Mouse (Mus musculus) gastrocnemius, adult 8-10 months (tissue): ENCODE results near the gene Exoc8. TPM values are rescaled to one million over a fixed set of nuclear protein-coding genes. Genes with fewer than 3 reads are reported as not detected.

ENCODE experiments used
- DNase-seq, 2 experiments: peaks; one replicate each; pipeline ENCODE4 v3.0.0; 2022; ENCODE audit warnings: low spot score in 2 of 2
- total RNA-seq, 4 experiments: library from RNA; stranded (reverse); gene quantifications; 2 replicates each; pipeline ENCODE4 v1.2.4; 2022

Exoc8 gene
- total RNA-seq: 1 to 10 TPM; 7.8 to 8.1 (median 7.9) TPM

DNA sequence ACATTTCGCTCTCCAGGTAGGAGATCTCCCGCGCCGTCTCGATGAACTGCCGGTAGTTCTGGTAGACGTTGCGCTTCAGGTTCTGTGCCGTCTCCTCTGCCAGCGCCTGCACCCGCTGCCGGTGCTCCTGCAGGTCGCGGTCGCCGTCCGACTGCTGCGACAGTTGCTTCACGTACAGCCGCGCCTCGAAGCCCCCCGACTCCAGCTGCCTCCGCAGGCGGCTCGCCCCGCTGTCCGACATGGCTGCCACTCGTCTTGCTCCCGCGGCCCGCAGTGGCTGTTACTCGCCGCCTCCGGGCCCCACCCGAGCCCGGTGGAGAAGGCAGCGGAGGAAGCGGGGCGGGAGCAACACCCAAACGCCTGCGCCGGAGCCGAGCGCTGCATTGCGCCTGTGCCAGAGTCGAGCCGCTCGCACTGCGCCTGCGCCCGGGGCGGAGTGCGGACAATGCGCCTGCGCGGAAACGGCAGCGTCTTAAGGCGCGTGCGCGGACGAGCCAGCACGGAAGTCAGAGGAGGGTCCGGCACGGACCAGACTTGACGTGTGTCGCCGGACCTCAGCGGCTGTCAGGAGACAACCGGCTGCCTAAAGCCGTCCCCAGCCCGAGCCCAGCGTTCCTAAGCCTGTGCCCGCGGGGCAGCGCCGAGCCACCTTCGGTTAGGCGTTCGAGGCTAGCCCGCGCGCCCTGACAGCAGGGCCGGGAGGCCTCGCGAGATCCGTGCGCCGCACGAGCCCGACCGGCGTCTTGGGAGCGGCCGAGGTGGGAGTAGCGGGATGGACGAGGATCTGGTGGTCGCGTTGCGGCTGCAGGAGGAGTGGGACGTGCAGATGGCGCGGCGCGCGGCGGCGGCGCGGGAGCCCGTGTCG, at the start of gene Exoc8, which contains the start of gene Sprtn:
Gene Exoc8 (minus strand): TSS at position 320 of the 865 bp plus-strand sequence.
Gene Sprtn (plus strand): TSS at position 501 of the 865 bp plus-strand sequence.
- DNase-seq: peak; percentile 87 to 92

DNA sequence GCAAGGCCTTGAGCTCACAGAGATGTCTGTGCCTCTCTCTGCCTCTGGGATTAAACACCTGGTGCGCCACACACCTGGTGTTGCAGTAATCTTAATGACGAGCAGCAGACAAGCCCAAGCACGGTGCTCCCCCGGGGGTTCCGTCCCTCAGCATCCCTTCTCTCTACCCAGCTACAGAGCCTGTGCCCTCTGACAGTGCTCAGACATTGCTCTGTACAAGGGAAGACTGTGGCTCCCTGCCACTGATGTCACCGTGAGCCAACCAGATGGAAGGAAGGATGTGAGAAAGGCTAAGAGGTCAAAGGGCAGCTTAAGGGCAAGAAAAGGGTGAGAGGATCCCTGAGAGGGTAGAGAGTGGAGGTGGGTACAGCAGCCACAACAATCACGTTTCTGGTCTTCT, 46.9 kb upstream of the Exoc8 start:
- DNase-seq: no peak

DNA sequence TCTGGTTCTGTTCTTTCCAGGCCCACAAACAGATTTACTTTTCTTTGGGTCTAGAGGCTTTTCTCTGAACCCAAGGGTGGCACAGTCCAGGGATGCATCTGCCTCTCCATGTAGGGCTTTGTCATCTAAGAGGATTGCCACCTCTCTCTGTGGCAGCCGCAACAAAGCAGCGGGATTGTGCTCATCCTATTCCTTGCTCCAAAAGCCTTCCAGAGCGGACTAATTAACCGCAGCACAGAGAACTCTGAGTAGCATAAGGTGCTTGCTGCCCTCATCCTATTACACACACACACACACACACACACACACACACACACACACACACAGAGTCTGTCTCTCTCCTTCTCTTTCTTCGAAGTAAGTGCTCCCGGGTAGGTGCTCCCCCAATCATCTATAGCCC, 46.3 kb upstream of the Exoc8 start:
- DNase-seq: no peak

DNA sequence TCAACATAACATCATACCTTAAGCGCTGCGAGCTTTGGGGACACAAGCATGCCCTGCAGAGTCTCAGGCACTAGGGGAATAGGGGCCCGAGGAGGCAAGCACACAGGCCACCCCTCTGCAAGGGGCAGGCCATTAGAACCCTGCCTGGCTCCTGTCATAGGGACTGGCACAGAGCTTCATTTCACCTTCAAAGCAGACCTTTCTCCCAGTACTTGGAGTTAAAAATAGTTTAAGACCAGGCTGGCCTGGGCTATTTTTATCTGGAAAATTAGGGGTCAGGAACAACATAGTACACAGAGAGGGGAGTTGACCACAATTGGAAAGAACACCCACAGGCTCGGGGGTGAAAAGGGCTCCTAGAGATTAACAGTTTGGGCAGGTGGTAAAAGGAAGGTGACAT, 39.8 kb upstream of the Exoc8 start:
- no peak for DNase-seq

DNA sequence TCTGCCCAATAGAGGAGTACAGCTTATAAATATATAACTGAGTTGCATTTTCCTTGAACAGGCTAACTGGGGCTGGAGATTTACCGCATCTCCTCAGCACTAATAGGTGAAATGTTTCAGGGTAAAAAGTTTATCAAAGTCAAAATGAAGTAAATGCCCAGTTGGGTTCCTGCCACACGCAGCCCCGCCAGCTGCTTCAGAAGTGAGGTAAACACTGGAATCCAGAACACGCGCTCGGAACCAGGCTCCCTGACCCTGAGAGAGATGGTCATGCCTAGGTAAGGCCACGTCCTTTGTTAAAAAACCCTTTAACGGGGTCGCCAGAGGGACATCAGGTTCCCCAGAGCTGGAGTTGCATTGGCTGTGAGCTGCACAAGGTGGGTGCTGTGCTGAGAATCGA, 39.2 kb upstream of the Exoc8 start:
- DNase-seq: no peak

DNA sequence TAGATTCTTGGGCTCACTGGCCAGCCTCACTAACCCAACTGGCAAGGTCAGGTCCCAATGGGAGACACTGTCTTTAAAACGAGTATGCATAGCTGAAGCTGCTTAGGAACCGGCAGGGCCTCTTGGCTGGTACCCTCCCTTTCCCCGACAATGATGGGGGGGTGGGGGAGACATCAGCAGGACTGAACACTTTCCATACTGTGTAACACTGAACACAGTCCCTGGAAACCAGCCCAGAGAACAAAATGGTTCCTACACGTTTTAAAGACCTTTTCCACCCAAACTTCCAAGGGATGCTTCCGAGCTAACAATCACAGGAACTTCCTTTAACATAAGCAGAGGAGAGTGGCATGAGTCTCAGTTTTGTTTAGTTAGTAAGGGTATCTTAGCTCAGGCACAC, 37.6 kb upstream of the Exoc8 start:
- DNase-seq: no peak

DNA sequence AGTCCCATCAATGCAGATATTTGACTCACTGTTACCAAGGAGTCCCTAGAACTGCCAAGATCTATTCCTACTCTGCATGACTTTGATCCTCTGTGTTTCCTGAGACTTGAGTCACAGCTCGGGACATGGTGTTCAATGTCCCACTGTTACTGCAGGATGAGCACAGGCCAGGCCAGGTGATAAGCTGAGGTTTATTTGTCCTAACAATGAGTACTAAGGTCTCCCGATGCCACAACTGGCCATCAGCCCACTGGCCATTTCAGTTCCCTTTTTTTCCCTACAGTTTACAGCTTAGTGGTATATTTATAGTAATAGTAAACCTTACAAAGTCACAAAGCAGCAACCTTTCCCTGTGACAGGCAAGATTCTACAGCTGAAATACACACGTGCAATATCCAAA, 34.9 kb upstream of the Exoc8 start:
- no peak for DNase-seq

DNA sequence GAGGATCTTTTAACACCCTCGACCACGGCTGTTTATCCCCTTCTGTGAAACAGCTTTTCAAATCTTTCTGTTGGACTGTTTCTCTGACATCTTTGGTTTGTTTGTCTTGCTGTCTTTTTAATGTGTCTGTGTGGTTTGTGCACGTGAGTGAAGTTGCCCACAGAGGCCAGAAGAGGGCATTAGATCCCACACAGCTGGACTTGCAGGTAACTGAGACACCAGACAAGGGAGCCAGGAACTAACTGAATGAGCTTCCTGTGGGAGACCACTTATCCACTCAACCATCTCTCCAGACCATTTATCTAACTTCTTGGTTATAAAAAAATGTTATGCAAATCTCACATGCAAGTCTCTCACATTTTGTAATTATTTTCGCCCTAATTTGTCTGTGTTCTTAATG, 33.1 kb upstream of the Exoc8 start:
- no peak for DNase-seq

DNA sequence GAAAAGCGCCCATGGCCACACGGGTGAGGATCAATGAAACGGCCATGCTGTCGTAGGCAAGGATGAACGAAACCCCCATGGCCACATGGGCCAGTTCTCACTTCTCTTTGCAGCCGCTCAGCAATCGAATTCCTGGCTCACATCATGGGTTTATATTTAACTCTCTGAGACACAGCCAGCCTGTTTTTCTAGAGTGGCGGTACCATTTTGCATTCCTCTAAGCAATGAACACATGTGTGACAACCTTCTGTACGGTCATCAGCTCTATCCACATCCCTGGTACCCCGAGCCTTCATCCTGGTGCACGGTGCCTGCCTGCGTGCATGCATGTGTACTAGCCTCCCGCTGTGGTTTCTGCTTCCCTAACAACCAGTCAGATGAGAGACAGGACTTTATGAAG, 32.6 kb upstream of the Exoc8 start:
- DNase-seq: no peak

DNA sequence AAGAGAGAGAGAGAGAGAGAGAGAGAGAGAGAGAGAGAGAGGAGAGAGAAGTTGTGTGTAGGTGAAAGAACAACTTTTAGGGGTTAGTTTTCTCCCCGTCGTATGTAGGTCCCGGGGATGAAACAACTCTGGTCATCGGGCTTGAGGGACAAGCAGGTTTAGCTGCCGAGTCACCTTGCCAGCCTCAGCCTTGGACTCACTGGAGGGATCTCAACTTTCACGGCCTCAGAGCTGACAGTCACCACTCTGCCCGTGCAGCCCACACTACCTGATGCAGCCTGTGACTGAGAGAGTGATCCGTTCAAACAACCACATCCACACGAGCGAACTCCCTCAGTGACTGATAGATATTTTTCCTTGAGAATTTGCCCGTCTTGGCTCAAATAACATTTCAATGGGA, 31.5 kb upstream of the Exoc8 start:
- DNase-seq: peak in 1 of 2 experiments; percentile 47

DNA sequence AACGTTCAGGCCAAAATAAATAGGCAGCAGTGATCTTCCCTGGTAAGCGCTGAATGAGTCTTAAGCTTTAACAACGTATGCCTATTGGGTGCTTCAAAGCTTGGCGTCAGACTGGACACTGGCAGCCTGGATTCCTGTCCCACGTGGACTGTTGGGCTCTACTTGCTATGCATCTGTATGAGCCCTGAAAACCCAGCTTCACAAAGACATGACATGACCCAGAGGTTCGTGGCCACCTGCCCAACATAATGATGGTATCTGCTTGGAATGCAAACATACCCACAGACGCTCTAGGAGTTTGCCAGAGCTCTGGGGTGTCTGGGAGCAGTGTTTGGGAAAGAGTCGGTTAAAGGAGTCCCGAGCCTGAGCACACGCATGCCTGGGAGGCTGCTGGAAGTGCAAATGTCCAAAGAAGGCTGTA, 28.9 kb upstream of the Exoc8 start:
- DNase-seq: peak in 1 of 2 experiments; percentile 42

DNA sequence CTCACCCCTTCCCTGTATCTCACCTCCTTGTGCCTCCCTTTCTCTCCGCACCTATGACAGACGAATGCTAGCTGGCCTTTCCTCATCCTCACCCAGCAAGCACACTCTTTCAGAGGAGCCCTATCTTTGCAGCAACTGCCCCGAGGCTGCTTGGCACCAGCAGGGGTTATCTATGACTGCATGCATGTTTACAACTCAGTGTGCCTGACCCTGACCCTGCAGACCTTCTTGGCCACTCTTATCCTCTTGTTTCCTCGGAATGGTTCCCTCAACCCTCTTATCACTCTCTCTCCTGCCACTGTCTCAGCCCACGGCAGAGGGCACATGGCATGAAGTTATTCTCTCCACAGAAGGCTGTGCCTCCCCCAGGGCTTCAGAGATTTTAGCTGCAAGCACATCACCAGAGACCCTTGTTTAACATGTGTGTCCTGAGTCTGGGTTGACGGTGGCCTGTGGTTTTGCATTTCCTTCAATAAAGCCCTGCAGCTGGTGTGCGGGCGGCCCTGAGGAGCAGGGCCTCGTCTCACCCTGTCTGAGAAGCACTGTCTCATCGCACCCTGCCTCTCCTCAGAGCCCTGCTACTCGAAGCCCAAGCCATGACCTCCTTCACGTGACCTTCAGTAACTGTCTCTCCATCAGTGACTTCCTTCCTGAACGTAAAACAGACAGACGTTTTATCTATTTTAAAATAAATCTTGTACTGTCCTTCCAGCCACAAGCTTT, 28.2 kb upstream of the Exoc8 start:
- no peak for DNase-seq

DNA sequence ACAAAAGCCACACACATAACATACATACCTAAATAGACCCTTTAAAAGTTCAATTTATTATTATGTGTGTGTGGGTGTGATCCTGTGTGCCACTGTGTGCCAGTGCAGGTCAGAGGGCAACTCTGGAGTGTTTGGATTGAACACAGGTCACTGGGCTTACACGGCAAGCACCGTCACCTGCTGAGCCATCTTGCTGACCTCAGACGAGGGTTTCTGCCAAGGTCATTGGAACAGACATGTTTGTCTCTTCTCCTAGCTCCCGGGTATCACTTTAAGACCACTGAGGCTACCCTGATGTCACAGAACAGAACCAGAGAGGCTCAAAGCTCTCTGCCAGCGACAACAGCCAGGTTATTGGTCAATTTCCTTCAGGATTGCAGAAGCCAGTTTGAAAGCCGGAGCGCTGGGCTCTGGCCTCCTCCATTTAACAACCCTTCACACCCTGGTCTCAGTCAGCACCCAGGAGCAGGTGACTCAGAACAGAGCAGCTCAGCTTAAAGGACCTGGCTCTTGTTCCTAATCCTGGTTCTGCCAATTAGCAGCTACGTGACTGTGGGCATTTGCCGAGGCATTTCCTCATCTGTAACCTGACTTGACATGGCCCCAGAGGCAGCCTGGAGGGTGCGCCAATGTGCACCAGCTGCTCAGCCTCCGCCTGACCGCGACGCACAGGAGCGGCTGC, 26.6 kb upstream of the Exoc8 start:
- DNase-seq: peak; percentile 68 to 78

DNA sequence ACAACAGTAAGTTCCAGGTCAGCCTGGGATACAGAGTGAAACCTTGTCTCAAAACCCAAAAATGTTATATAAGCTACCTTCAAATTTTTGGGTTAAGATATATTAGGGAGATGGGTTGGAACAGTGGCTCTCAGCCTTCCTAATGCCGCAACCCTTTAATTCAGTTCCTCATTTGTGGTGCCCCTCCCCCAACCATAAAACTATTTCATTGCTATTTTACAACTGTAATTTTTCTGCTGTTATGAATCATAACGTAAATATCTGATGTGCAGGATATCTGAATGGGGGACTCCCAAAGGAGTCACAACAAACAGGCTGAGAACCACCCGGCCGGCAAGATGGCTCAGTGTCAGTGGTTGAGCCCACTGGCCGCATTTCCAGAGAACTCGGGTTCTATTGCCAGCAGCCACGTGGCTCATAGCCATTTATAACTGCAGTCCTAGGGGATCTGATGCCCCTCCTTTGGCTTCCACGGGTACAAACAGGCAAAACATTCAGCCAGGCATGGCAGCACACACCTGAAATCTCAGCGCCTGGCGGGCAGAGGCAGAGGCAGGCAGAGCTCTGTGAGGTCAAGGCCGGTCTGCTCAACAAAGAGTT, 25.1 kb upstream of the Exoc8 start:
- DNase-seq: no peak

DNA sequence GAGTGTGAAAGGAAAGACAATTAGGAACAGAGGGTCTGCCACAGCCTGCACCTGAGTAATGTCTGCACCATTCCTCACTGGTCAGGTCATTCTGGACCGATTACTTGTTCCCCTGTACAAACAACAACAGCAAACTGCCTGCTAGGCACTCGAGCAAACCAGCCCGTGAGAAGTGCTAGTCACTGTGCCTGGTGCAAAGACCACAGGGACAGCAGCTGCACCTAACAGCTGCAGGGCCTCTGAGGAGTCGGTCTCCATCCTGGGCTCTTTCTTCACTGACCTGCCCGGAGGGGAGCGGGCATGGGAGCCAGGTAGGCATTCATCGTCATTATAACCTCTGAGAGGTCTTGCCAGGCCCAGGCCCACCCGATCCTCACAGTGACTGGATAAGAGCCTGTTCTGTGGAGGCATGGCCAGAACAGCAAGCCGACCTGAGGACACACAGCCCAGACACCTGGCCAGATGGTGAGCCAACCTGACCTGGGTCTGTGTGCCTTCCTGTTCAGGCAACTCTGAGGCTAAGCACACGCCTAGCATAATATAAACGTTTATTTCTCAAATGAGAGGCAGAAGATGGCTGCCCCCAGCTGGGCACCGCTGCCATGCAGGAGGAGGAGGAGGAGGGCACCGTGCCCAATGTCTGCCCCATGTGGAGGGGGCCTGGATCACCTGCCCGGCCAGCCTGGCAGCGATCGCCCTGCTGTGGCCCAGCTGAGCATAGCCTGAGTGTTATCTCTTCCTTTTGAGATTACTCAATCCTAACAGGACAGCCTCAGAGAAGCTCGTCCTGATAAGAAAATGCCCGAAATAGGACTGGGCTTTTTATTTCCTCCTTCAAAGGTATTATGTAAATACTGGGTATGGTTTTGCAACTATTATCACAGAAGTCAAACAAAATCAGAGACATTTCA, 24.1 kb upstream of the Exoc8 start:
- peak in 1 of 2 experiments; percentile 38 for DNase-seq

DNA sequence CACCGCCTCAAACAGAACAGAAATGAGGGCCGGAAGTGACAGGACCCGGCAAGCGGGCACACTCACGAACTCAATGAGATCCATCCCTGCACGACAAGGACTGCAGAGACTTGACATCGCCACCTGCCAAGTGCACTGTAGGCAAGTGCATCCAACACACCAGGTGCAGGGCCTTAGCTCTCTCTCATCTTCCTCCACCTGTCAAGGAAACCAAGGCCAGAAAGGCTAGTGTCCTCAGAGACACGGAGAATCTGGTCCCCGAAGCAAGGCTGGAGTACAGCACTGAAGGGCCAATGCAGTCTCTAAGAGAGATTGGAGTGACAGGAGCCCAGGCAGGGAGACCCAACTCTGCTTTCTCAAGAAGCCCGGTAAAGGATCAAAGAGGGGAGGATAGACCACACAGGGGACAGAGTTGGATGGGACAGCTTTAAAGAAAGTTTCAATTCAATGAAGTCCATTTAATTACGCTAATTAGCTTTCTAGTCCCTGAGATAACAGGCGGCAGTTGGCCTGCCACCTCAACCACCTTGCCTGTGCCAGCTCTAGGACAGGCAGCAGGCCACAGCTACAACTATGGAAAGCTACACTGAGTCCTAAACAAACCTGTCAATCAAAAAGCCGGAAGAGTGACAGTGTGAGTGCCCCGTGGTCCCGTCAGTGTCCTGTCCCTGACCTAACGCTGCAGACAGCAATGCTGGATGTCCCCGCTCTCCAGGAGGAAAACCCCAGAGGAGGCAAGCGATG, 20.4 kb upstream of the Exoc8 start:
- no peak for DNase-seq

DNA sequence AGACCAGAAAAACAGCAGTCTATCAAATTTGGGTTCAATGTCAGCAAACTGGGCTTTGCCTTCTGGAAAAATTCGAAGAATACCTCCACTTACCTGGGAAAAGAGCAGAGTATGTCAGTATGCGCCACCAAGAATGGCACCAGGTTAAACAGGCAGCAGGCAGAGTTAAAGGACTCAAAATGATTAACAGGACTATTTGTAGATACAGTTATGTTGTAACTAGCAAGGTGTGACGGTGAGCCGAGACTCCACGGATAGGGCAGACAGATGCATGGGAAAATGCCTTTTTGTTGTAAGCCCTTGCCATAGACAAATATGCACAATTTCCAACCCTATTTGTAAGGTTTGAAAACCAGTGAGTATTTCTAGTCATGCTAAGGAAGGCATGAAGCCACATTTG, 16.6 kb upstream of the Exoc8 start:
- DNase-seq: no peak

DNA sequence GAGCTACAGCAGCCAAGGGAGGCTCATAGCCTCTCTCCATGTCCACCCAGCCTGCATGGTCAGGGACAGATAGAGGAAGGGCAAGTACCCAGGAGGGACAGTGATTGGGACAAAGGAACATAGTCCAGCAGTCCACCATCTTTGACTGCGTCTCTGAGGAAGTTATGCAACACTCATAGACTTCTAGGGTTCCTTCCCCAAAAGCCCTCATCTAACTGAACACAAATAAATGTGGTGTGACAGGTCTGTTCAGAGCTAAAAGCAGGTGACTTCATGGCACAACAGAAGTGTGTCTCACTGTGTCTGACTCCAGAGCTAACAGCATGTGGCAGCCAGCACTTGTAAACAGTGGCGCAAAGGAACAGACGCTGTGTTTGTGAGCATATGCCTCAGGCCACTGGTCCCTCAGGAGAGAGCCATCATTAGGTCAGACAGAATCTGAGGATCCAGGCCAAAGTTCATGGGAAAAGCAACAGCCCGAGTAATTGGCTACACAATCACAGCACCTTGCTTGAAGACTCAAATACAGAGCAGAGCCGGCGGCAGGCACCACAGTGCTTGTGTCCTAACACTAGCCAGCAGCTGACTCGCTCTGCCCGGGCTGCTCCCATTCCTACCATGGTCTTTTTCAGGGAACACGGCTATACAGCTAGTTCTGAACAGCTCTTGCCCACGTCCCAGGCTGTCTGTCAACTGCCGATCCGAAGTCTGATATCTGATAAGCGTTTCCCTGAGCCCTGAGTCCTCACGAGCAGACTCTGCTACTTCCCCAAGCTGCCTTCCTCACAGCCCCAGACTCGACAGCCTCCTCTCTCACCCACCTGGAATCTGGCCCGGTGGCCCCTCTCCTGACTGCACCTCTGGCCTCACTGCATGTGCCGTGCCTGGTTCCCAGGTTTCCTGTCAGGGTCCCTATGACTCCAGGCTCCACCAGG, 14.7 kb upstream of the Exoc8 start:
- no peak for DNase-seq

DNA sequence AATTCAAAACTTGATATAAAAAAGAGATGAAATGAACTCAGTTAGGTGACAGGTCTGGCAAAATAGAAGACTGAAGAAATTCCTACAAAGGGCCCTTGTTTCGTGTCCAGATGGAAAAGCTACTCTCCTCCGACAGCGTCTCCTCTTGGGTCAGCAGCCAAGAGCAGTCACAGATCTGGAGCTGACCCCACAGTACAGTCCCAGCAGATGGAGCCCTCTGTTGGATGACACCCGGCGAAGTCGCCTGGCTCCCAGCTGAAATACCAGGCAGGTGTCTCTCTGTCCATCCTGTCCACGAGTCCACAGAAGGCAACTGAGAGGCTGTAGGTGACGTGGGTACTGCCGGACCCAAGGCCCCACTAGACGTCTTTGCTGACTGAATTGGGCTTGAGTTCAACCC, 12.8 kb upstream of the Exoc8 start:
- no peak for DNase-seq
